Mouse (Mus musculus): ENCODE measurements around the gene Zdhhc22.

- TF ChIP-seq CTCF (IDR thresholded peaks at IDR 0.05; ENCODE audit: extremely low read depth, insufficient read depth, insufficient read length, insufficient replicate concordance) (no peak), POLR2A (IDR thresholded peaks at IDR 0.05; ENCODE audit: low read depth, low read length) (no peak)
Observed at GRCm38 (mm10) chr12:86938571-86938970, 51.7 kb downstream of the Zdhhc22 start.

Data from spleen, adult 2 months (tissue).